Mouse (Mus musculus): Measurements from ENCODE around the gene Rgs6.
A peak's percentile ranks its signal among the peaks of the same experiment; 100 is the strongest.

Rgs6 gene

DNA sequence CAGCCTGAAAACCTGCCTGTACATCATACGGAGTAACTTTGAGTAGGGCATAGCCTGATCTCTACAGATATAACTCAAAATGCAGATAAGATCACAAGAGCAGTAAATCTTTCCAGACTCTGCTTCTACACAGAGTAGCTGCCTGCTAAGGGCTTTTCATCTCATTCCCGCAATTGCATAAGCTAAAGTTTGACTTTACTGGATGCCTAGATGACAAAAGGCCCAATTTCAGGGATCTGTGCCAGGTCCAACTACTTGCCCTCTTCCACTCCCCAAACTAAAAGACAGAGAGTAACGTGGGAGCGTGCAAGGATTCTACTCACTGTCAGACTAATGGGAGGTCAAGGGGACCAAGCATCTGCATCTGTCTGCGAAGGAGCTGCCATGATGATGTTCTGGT is 292.6 kb downstream of the Rgs6 start:
- no peak for DNase-seq

GRCm38 (mm10) chr12:82883079-82883478 is 295.0 kb downstream of the Rgs6 start:
- DNase-seq = peak; percentile 19

- no peak for DNase-seq
Observed at GRCm38 (mm10) chr12:82894971-82895838, 307.1 kb downstream of the Rgs6 start.

GRCm38 (mm10) chr12:82905773-82906172 is 317.7 kb downstream of the Rgs6 start:
- DNase-seq = peak; percentile 2

GRCm38 (mm10) chr12:82910846-82911245 is 322.8 kb downstream of the Rgs6 start:
- peak; percentile 19 for DNase-seq

DNA sequence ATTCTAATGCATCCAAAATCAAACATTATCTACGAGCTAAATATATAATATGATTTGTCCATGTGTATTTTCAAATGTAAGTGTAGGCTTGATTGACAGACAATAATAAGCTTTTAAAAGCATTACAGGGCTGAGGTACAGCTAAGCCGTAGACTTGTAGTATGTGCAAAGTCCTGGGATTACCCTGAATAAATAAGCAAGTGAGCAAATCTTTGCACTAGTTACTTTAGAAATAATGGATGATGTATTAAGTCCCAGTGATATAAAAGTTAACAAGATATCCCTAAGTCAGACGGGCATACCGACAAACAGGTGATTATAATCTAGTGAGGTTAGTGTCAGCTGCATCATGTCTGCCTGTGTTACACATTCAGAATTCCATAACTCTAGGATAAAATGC is 326.0 kb downstream of the Rgs6 start:
- DNase-seq = no peak

DNA sequence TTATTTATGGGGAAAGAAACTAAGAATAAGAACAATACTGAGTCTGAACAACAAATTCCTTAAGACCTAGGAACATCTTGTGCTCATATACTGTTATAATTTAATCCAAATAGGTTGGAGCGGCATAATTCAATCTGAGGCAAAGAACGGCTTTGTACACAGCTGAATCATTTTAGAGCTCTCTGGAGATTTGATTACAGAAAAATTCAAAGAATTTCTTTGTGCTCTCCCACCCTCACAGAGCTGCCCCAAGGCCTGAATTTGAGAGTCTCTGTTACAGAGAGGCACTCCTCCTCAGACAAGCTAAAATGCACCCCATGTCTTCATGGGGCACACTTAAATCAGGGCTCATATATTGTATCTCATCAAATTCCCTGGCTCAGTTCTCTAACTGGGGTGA is 332.1 kb downstream of the Rgs6 start:
- DNase-seq = no peak

DNA sequence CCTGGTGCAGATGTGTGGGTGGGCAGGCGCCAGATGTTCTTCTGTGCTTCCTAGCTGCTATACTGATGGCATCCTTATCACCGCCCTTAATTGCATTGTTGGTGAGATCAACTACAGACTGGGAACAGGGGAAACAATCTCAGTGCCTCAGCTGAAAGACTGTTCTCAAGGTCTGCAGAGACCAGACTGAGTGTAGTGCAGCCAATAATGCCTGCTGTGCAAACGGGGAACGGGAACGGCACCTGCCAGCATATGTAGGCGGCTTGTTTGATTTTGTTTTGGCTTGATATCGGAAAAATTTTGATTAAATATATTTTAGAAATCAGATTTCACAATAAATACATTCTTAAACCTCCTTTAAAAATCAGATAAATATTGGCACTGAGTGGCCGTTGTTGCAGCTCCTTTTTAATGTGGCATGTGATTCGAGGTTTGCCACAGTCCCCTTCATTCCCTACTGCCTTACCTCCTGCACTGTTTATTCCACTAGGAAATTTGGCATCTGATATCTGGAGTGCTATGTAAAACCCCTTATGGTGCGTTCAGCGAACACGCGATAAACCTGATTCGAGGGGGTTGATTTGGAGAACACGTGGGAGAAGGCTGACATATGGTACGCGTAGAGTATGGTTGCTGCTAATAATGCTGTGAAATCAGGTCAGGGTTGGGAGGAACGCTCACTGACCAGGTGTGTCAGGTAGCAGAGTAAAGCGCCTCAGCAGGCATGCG is 333.4 kb downstream of the Rgs6 start:
- no peak for DNase-seq

- no peak for DNase-seq
Observed at GRCm38 (mm10) chr12:82922856-82923506, 334.9 kb downstream of the Rgs6 start.

DNA sequence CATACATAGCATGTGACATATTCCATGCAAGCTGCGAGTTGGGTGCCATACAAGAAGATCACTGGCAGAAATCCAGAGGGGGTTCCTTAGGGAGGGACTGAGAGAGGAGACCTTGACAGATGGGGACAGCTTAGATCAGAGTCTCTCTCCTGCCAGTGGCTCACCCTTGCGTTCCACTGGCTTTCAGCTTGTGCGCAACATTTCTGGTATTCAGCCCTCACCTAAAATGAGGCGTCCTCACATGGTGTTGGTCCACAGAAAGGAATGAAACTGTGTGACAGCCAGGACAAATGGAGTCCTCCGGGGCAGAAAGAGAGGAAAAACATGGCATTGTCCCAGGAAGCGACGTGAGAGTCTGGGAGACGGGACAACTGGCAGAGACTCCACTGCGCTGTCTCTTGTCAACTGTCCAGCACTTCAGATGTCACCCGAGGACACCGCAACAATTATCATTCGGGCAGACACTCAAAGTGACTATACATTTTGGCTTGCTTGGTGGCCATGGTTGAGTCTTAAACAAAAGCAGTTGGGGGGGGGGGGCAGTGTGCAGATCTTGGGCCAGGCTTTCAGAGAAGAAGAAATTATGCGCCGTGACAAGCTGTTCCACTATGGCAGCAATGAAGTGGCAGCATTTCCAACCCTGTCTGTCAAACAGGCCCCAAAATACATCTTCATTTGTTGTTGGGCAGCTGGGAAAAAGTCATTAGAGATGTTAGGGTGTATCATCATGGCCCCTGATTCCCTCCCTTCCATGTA is 344.8 kb downstream of the Rgs6 start:
- peak; percentile 98 for DNase-seq

DNA sequence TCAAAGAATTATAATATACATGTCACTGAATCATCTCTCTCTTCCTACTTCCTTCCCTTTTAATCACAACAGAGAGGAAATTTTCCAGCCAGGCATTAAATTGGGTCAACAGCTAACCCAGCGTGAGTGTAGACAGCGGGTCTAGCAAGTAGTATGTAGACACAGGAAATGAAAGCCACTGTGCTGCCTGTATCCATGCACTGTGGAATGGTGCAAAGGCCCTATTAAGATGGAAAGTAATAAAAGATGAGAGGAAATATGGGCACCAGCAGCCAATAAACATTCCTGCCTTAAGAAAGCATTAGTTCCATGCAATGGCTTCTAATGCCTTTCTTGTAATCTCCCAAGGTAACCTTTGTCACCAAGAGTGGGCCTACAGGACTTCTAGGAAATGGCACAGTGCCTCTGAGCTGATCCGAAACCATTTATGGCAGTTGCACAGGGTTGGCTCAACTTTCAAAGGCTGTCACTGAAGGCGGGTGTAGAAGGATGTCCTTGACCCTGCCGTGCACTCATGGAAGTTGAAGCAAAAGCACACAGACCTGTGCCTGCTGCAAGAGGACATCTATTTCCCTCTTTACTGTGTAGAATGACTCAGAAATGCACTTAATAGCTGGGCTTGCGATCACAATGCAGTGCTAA is 347.1 kb downstream of the Rgs6 start:
- peak; percentile 93 for DNase-seq

DNA sequence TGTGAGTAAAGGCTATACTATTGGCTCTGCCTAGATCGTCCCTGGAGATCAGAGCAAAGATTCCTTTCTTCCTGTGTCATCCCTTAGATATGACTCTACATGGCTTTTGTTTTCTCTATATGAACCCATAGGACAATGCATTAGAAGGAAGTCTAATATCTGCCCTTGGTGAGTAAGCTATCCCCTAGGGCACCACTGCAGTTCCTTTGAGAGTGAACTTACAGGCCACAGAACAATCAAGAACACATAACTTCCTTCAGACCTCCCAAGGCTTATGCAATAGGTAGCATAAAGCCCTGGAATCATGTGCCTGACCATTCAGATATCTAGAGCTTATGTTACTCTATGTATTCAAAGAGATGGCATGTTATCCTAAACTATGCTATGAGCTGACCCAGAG is 347.7 kb downstream of the Rgs6 start:
- DNase-seq = no peak

DNA sequence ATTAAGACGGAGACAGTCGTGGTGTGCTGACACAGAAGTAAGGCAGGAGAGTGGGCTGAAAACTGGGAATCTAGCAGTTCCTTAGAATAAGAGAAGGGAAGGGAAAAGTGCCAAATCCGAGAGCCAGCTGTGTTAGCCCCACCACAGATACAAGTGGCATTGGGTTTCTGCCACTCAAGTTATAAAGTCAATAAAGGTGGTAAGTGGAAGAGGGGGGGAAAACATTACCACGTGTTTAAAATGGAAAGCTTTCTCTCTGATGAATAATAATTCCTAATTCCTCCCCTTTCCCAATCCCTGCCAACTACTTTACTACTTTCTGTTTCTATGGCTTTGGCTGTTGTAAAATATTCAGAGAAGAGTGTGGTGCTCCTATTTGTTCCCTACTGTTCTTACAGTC is 352.4 kb downstream of the Rgs6 start:
- DNase-seq = no peak

DNA sequence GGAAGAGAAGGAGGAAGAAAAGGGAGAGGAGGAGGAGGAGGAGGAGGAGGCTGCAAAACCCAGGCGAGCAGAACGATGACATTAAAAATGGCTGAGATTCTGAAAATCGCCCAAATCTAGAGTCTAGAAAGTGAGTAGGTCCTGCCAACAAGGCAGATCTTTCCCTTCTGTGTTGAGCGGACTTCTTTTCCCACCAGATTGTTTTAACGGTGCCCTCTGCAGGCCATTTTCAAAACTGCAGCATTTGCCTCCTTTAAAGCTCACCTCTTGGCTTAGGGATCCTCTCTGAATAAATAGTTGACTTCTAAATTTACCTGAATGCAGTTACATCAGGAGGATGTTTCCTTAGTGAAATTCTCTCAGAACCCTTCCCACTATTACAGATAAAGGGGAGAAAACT is 358.4 kb downstream of the Rgs6 start:
- DNase-seq = peak; percentile 95

- DNase-seq = peak; percentile 91
Observed at GRCm38 (mm10) chr12:82961111-82961510, 373.0 kb downstream of the Rgs6 start.

DNA sequence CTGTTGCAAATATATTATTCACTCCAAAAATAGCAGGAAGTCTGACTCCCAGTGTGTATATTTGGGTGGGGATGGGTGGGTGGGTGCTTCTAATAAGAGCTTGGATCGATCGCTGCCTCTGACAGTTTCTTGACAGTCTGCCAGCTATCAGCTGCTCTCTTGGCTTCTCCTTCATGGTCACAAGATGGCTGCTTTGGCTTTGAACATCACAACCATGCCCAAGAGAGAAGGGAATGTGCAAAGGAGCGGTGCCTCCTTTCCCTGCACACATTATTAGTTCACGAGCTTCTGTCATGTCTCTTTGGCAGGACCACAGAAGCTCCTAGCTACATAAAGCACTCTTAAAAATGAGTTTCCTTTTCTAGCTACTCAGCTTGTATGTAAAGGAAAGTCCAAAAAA is 373.8 kb downstream of the Rgs6 start:
- DNase-seq = peak; percentile 88

DNA sequence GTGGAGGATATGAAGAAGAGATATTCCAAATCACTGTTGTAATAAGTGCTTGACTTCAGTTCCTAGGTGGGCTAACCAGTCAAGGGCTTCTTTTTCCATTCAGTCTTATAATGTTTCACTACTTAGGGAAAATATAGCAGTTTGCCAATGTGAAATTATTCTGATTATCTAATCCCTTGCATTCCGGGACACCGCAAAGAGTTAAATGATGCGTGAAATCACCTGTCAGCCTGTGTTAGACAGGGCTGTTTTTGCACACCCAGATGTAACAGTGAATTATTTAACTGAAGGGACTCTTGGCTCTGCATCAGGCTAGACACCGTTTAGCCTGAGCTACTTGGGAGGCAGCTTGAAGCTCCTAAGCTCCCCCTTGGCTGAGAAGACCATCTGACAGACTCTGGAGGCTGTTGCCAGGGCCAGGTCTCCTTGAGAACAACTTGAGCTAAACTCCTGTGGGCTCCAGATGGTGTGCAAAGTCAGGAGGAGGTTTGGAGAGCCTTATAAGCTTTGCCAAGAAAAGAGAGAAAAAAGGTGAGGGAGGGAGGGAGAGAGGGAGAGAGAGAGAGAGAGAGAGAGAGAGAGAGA is 382.5 kb downstream of the Rgs6 start:
- DNase-seq = peak; percentile 56

DNA sequence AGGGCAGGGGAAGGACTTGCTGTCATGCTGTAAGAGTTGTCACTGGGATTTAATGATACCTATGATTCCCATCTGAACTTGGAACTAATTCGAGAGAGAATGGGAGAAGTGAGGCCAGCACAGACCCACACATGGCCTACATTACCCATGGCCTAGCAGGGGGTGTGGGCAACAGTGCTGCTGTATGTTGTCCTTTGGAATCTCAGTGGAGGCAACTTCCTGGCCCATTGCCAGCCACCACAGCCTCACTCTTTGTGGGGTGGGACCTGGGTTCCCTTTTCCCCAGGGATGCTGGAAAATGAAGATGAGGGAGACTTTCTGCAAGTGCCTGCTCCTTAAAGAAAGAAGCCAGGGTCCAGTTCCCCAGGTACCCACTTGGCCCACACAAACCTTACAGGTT is 383.1 kb downstream of the Rgs6 start:
- DNase-seq = peak; percentile 75

DNA sequence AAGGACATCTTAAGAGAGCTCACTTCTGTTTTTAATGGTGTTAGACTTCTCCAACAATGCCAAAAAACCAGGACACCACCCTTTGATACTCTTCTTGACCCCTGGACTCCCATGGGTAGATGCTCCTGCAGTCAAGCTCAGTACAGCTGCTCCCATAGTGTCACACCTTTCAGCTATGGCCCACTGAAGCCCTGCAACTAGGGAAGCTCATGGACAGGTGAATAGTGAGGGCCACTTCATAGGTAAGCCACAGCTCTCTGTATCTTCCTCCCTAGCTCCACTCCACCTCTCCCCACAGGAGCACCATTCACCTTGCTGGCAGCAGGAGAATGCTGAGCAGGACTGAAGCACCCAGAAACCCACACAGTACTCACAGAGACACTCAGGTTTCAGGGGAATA is 384.6 kb downstream of the Rgs6 start:
- DNase-seq = peak; percentile 65

DNA sequence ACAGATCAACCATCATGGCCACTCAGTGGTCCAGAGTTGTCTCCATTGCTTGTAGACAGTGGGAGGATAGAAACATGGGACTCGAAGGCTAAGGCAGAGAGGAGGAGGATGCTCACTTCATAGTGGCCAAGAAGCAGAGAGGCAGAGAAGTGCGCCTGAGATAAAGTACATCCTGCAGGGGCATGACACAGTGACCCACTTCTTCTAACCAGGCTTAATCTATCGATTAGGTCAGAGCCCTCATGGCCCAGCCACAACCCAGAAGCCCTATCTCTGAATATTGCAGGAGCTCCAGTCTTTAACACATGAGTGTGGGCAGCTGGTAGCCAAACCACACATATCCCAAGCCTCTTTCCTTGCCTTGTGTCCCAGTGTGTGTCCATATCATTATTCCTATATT is 385.7 kb downstream of the Rgs6 start:
- peak; percentile 57 for DNase-seq

DNA sequence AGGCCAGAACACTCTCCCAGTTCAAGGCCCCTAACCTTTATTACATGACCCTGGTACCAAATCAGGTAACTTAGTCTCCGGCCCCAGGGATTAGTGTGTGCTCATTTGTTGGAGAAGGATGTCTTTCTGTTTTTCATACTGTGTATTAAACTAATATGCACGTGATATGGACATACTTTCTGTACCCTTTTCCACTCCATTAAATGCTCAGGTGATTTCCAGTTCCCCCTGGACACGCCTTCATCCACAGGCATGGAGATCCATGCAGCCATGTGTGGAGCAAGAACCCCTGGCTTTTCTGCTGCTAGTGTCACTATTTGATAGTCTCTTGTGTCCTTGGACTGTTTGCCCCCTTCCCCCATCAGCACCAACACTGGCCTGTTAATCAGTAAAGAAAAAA is 390.2 kb downstream of the Rgs6 start:
- DNase-seq = peak; percentile 61

DNA sequence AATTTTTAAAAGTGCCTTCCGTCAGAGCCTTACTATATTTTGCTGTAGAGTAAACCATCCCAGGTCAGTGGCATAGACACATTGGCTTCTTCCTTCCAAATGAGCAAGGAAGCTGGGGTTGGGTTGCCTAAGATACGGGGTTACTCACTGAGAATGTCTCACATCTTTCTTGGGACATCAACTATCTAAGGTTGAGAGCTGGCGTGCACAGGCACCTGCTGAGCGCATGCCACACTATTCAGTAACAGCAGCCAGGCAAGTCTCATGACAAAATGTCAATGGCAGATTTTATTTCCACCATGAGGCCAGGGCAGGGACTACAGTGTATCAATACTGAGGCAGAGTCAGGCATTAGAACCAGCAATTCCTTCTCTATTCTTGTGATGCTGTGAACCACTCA is 394.6 kb downstream of the Rgs6 start:
- peak; percentile 61 for DNase-seq

Data from heart, adult 11 months (tissue).